Mouse (Mus musculus): Measurements from ENCODE around the gene Padi1. TPM values are rescaled to one million over a fixed set of nuclear protein-coding genes. Genes with fewer than 3 reads are reported as not detected.

The Padi1 gene
- polyA plus RNA-seq, 1 experiment, result not detected

DNA sequence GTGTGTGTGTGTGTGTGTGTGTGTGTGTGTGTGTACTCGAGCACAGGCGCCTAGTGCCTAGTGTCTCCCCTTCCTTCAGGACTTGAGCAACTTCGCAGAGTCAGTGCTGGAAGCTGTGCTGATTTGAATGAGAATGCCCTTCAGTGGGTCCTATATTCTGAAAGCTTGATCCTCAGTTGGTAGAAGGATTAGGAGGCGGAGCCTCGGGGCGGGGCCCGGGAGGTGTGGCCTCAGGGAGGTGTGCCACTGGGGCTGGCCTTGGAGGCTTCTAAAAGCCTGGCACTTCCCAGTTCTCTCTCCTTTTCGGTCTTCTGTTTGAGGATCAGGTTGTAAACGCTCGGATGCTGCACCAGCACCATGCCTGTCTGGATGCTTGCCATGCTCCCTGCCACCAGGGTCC, 9.9 kb downstream of the Padi1 start:
- Histone ChIP-seq H3K4me1 (ENCODE audit: control insufficient read depth) (peaks cover 25% of the 10 kb centered on the region), H3K9me3 (ENCODE audit: control insufficient read depth, low read length) (no peaks in the 10 kb centered on the region), H3K4me3 (replicated peaks) (no peak overlapping the region), H3K36me3 (ENCODE audit: control insufficient read depth) (no peaks in the 10 kb centered on the region), H3K27me3 (ENCODE audit: control insufficient read depth) (peaks cover 24% of the 10 kb centered on the region)
- TF ChIP-seq TAL1 (IDR thresholded peaks at IDR 0.05; ENCODE audit: low read length) (no peak), GATA1 (IDR thresholded peaks at IDR 0.05; ENCODE audit: low read length) (no peak)

- TF ChIP-seq TAL1 (IDR thresholded peaks at IDR 0.05; ENCODE audit: low read length), result no peak
- TF ChIP-seq GATA1 (IDR thresholded peaks at IDR 0.05; ENCODE audit: low read length), result no peak
- H3K4me3 ChIP-seq (replicated peaks), result no peak overlapping the region
- H3K9me3 ChIP-seq (ENCODE audit: control insufficient read depth, low read length), result no peaks in the 10 kb centered on the region
- H3K27me3 ChIP-seq (ENCODE audit: control insufficient read depth), result peaks cover 26% of the 10 kb centered on the region
- no peaks in the 10 kb centered on the region for H3K36me3 ChIP-seq (ENCODE audit: control insufficient read depth)
- peaks cover 25% of the 10 kb centered on the region for H3K4me1 ChIP-seq (ENCODE audit: control insufficient read depth)
Measured at GRCm38 (mm10) chr4:140834327-140834934, 11.1 kb downstream of the Padi1 start.

DNA sequence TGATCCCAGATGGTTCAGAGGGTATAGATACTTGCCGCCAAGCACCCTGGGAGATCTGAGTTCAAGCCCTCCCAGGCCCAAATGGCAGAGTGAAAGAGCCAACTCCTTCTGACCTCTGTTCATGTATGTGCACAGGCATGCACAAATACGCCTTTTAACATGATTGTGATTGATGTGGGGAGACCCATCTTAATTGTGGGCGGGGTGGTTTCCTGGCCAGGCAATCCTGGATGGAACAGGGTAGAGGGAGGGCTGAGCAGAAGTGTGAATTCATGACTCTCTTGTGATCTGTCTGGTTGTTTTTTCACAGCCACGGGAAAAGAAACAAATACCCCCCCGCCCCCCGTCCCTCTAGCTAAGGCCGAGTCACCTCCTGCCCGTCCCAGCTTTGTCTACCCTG, 12.8 kb downstream of the Padi1 start:
- Histone ChIP-seq H3K4me3 (replicated peaks) (no peak overlapping the region), H3K4me1 (ENCODE audit: control insufficient read depth) (peaks cover 19% of the 10 kb centered on the region), H3K27me3 (ENCODE audit: control insufficient read depth) (peaks cover 26% of the 10 kb centered on the region), H3K36me3 (ENCODE audit: control insufficient read depth) (no peaks in the 10 kb centered on the region), H3K9me3 (ENCODE audit: control insufficient read depth, low read length) (no peaks in the 10 kb centered on the region)
- TF ChIP-seq GATA1 (IDR thresholded peaks at IDR 0.05; ENCODE audit: low read length), result no peak
- TF ChIP-seq TAL1 (IDR thresholded peaks at IDR 0.05; ENCODE audit: low read length), result no peak

DNA sequence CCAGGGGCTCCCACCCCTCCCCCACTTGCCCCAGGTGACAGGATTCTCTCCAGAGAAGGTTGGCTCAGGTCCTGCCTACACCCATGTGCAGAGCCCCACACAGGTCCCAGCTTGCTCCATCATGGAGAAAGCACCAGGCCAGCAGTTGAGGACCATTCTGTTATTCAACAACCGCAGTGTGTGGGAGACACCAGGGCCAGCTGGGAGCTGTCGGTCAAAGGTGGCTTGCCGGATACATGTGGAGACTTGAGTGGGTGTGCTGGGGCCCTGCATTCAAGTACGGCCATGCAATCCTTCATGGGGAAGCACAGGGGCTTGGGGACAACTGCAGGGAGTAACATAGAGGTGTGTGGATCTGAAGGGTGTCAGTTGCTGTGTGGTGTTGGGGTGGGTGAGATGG, 13.8 kb downstream of the Padi1 start:
- H3K4me3 ChIP-seq (replicated peaks), result no peak overlapping the region
- H3K9me3 ChIP-seq (ENCODE audit: control insufficient read depth, low read length), result no peaks in the 10 kb centered on the region
- peaks cover 19% of the 10 kb centered on the region for H3K4me1 ChIP-seq (ENCODE audit: control insufficient read depth)
- H3K27me3 ChIP-seq (ENCODE audit: control insufficient read depth), result peaks cover 26% of the 10 kb centered on the region
- TF ChIP-seq TAL1 (IDR thresholded peaks at IDR 0.05; ENCODE audit: low read length), result no peak
- TF ChIP-seq GATA1 (IDR thresholded peaks at IDR 0.05; ENCODE audit: low read length), result no peak
- H3K36me3 ChIP-seq (ENCODE audit: control insufficient read depth), result no peaks in the 10 kb centered on the region

DNA sequence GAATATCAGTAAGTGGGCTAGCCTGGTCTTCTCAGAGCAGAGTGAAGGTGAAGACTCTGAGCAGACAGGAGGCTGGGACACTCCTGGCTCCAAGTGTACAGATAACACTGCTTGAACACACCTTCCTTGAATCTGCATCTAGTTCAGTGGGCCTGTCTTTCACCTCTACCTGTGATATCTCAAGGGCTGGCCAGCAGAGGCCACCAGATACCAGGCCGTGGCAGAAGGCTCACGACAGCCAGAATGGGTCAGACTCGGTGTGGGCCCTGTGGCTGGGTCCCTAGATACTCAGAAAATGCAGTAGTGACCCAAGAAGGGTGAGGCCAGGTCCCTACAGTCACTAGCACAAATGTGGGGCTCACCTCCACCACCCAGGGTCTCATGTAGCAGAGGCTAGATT, 18.3 kb downstream of the Padi1 start:
- peaks cover 8% of the 10 kb centered on the region for H3K4me1 ChIP-seq (ENCODE audit: control insufficient read depth)
- no peaks in the 10 kb centered on the region for H3K9me3 ChIP-seq (ENCODE audit: control insufficient read depth, low read length)
- TF ChIP-seq TAL1 (IDR thresholded peaks at IDR 0.05; ENCODE audit: low read length), result no peak
- TF ChIP-seq GATA1 (IDR thresholded peaks at IDR 0.05; ENCODE audit: low read length), result no peak
- H3K36me3 ChIP-seq (ENCODE audit: control insufficient read depth), result no peaks in the 10 kb centered on the region
- peaks cover 14% of the 10 kb centered on the region for H3K27me3 ChIP-seq (ENCODE audit: control insufficient read depth)
- no peak overlapping the region for H3K4me3 ChIP-seq (replicated peaks)

DNA sequence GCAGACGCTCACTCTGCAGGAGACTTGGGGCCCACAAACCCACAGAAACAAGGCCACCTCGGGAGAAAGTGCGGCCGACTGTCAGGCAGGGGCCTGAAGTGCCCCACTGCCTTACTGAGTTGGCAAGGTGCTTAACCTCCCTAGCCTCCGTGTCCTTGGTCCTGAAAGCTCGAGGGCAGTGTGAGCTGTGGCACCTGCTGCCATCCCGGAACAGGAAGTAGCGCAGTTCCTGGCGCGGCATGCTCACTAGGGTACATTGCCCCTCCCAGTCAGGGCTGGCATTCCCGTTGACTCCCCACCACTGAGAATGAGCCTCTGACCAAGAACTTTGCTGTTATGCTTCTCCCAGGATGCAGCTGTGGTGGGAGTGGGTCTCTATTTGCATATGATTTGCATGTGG, 19.6 kb downstream of the Padi1 start:
- H3K4me1 ChIP-seq (ENCODE audit: control insufficient read depth), result peaks cover 9% of the 10 kb centered on the region
- no peak overlapping the region for H3K4me3 ChIP-seq (replicated peaks)
- TF ChIP-seq GATA1 (IDR thresholded peaks at IDR 0.05; ENCODE audit: low read length) (no peak), TAL1 (IDR thresholded peaks at IDR 0.05; ENCODE audit: low read length) (no peak)
- no peaks in the 10 kb centered on the region for H3K36me3 ChIP-seq (ENCODE audit: control insufficient read depth)
- H3K9me3 ChIP-seq (ENCODE audit: control insufficient read depth, low read length), result no peaks in the 10 kb centered on the region
- H3K27me3 ChIP-seq (ENCODE audit: control insufficient read depth), result peaks cover 10% of the 10 kb centered on the region

GRCm38 (mm10) chr4:140821988-140822387, 23.6 kb downstream of the Padi1 start:
- TF ChIP-seq GATA1 (IDR thresholded peaks at IDR 0.05; ENCODE audit: low read length) (no peak), TAL1 (IDR thresholded peaks at IDR 0.05; ENCODE audit: low read length) (no peak)
- peaks cover 10% of the 10 kb centered on the region for H3K4me1 ChIP-seq (ENCODE audit: control insufficient read depth)
- no peaks in the 10 kb centered on the region for H3K9me3 ChIP-seq (ENCODE audit: control insufficient read depth, low read length)
- peaks cover 2% of the 10 kb centered on the region; the same call in 1 of the 2 replicates for H3K27me3 ChIP-seq (ENCODE audit: control insufficient read depth)
- no peaks in the 10 kb centered on the region for H3K36me3 ChIP-seq (ENCODE audit: control insufficient read depth)
- no peak overlapping the region for H3K4me3 ChIP-seq (replicated peaks)

DNA sequence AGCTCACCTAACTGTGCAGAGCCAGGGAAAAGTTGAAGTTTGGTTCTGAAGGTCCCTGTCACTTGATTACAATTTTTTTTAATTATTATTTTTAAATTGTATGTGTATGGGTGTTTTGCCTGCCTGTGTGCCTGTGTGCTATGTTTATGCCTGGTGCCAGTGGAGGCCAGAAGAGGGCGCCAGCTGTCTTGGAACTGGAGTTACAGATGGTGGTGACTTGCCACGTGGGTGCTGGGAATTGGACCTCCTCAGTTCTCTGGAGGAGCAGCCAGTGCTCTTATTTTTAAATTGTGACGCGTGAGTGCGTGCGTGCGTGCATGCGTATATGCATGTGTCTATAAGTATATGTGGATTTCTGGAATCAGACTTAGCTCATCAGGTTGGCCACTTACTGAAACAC, 28.2 kb downstream of the Padi1 start:
- peaks cover 48% of the 10 kb centered on the region for H3K4me1 ChIP-seq (ENCODE audit: control insufficient read depth)
- no peaks in the 10 kb centered on the region for H3K36me3 ChIP-seq (ENCODE audit: control insufficient read depth)
- no peaks in the 10 kb centered on the region for H3K9me3 ChIP-seq (ENCODE audit: control insufficient read depth, low read length)
- TF ChIP-seq GATA1 (IDR thresholded peaks at IDR 0.05; ENCODE audit: low read length) (no peak), TAL1 (IDR thresholded peaks at IDR 0.05; ENCODE audit: low read length) (no peak)
- H3K4me3 ChIP-seq (replicated peaks), result no peak overlapping the region
- peaks cover 5% of the 10 kb centered on the region for H3K27me3 ChIP-seq (ENCODE audit: control insufficient read depth)

DNA sequence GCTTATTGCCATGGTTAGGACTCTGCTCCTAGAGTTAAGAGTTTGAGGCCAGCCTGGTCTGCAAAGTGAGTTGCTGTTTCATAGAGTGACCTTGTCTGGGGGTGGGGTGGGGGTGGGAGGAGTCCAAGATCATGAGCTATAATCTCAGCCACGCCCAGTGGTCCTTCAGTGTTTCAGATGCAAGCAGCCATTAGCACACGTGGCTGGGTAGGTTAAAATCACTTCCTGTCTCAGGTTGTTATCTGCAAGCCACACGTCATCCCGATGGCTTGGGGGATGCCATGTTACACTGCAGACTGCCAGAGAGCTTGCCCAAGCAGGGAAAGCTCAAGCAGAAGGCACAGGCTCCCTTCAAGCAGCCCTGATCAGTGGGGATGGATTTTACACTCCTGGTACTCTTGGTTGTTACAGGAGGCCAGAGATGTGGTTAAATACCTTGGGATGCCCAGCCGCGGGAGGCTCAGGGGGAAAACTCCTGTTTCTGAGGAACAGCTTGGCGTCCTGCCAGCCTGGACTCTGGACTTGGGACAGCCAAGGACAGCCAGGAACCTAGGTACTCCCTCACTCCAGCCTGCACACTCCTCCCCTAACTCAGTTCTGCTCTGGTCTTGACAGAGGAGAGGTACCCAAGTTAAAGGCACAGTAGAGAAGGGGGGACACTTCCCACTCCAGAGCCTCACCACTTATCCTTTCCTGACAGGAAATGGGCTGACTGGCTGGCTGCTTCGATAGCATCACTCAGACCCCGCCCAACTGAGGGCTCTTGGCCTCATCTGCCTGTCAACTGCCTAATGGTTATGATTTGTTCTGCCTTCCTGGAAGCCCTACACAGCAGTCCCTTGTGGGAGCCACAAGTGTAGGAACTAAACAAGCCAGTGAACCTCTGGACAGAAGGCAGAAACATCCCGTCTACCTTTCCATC, 29.3 kb downstream of the Padi1 start:
- TF ChIP-seq TAL1 (IDR thresholded peaks at IDR 0.05; ENCODE audit: low read length), result peak; percentile 68
- no peak; the same call in 1 of the 2 replicates for TF ChIP-seq GATA1 (IDR thresholded peaks at IDR 0.05; ENCODE audit: low read length)

More for the DNA sequence above, 29.3 kb downstream of the Padi1 start:
- Histone ChIP-seq H3K4me3 (replicated peaks) (peak overlapping the region; percentile 46), H3K4me1 (ENCODE audit: control insufficient read depth) (peaks cover 55% of the 10 kb centered on the region), H3K9me3 (ENCODE audit: control insufficient read depth, low read length) (no peaks in the 10 kb centered on the region), H3K36me3 (ENCODE audit: control insufficient read depth) (no peaks in the 10 kb centered on the region), H3K27me3 (ENCODE audit: control insufficient read depth) (peaks cover 5% of the 10 kb centered on the region)

Data from erythroblast, embryonic 14.5 days (primary cell).